Mouse (Mus musculus) megakaryocyte, embryonic 14.5 days (primary cell): Measurements from ENCODE around the gene AI661453.

Experiments
- FLI1 ChIP-seq: IDR thresholded peaks from 2 replicates; pipeline ENCODE4 v1.6.1; 2012; ENCODE audit warnings: low read length, inconsistent platforms, mixed read lengths
- GATA1 ChIP-seq: IDR thresholded peaks from 3 replicates; pipeline ENCODE4 v1.6.1; 2012; ENCODE audit warnings: mixed read lengths, low read length, inconsistent platforms, borderline replicate concordance

- no peak for TF ChIP-seq GATA1
- no peak for TF ChIP-seq FLI1
Measured at GRCm38 (mm10) chr17:47399091-47399490, 37.3 kb upstream of the AI661453 start.
